Mouse (Mus musculus): Measurements from ENCODE around the gene Tmem9b.

The Tmem9b gene

GRCm38 (mm10) chr7:109752008-109752925 lies at the start of gene Tmem9b:
Tmem9b (minus strand) TSS chr7:109752875.
- DNase-seq: peak; percentile 76

GRCm38 (mm10) chr7:109800626-109801025 lies 48.0 kb upstream of the Tmem9b start:
- peak; percentile 35 for DNase-seq

GRCm38 (mm10) chr7:109799168-109799567 lies 46.5 kb upstream of the Tmem9b start:
- DNase-seq: no peak

- DNase-seq: no peak
Measured at GRCm38 (mm10) chr7:109795564-109795963, 42.9 kb upstream of the Tmem9b start.

GRCm38 (mm10) chr7:109794556-109794955 lies 41.9 kb upstream of the Tmem9b start:
- DNase-seq: no peak

- peak; percentile 30 for DNase-seq
Measured at GRCm38 (mm10) chr7:109792759-109793158, 40.1 kb upstream of the Tmem9b start.

GRCm38 (mm10) chr7:109790818-109791217 lies 38.1 kb upstream of the Tmem9b start:
- no peak for DNase-seq

- no peak for DNase-seq
Measured at GRCm38 (mm10) chr7:109787860-109788259, 35.2 kb upstream of the Tmem9b start.

GRCm38 (mm10) chr7:109783281-109783680 lies 30.6 kb upstream of the Tmem9b start:
- DNase-seq: no peak

- peak; percentile 76 for DNase-seq
Measured at GRCm38 (mm10) chr7:109781470-109782203, 29.0 kb upstream of the Tmem9b start, which contains the start of gene Nrip3. Nrip3 (minus strand) TSS chr7:109782025.

- DNase-seq: no peak
Measured at GRCm38 (mm10) chr7:109781087-109781469, 28.4 kb upstream of the Tmem9b start.

GRCm38 (mm10) chr7:109772251-109772650 lies 19.6 kb upstream of the Tmem9b start:
- no peak for DNase-seq

GRCm38 (mm10) chr7:109768699-109769383 lies 16.2 kb upstream of the Tmem9b start:
- no peak for DNase-seq

- DNase-seq: no peak
Measured at GRCm38 (mm10) chr7:109767575-109768350, 15.1 kb upstream of the Tmem9b start.

GRCm38 (mm10) chr7:109764009-109764408 lies 11.3 kb upstream of the Tmem9b start:
- peak; percentile 32 for DNase-seq

GRCm38 (mm10) chr7:109756291-109756690 lies 3.6 kb upstream of the Tmem9b start:
- DNase-seq: no peak

GRCm38 (mm10) chr7:109754034-109754433 lies 1.4 kb upstream of the Tmem9b start:
- no peak for DNase-seq

- no peak for DNase-seq
Measured at GRCm38 (mm10) chr7:109751427-109752007, 1.2 kb downstream of the Tmem9b start.

- DNase-seq: no peak
Measured at GRCm38 (mm10) chr7:109747747-109748146, 4.9 kb downstream of the Tmem9b start.

- no peak for DNase-seq
Measured at GRCm38 (mm10) chr7:109741703-109742102, 11.0 kb downstream of the Tmem9b start.

- no peak for DNase-seq
Measured at GRCm38 (mm10) chr7:109741060-109741459, 11.6 kb downstream of the Tmem9b start.

GRCm38 (mm10) chr7:109739822-109740370 lies 12.8 kb downstream of the Tmem9b start:
- no peak for DNase-seq
